Mouse (Mus musculus): ENCODE data around the gene Myo3a. TPM values are rescaled to one million over a fixed set of nuclear protein-coding genes. Genes with fewer than 3 reads are reported as not detected.
A peak's percentile ranks its signal among the peaks of the same experiment; 100 is the strongest.

The Myo3a gene
- polyA plus RNA-seq, 1 experiment from 2014 or later: not detected

- ATAC-seq (ENCODE audit: low read depth) (no peak), DNase-seq (ENCODE audit: low spot score) (no peak)
- Histone ChIP-seq H3K9me3 (ENCODE audit: control insufficient read depth, low read length) (no peaks in the 10 kb centered on the region), H3K4me2 (ENCODE audit: low read depth, low read length) (no peak overlapping the region), H3K27ac (replicated peaks; ENCODE audit: low read depth, low read length) (no peak overlapping the region), H3K4me1 (ENCODE audit: control insufficient read depth, insufficient read depth, low read length) (no peaks in the 10 kb centered on the region), H3K36me3 (ENCODE audit: control insufficient read depth, insufficient read depth, low read length) (no peaks in the 10 kb centered on the region), H3K27me3 (replicated peaks; ENCODE audit: control insufficient read depth, insufficient read depth, low read length) (no peaks in the 10 kb centered on the region), H3K9ac (ENCODE audit: low read depth, low read length) (no peak overlapping the region), H3K4me3 (ENCODE audit: low read depth, low read length) (no peak overlapping the region)
Observed at GRCm38 (mm10) chr2:22590206-22590490, 362.8 kb downstream of the Myo3a start.

DNA sequence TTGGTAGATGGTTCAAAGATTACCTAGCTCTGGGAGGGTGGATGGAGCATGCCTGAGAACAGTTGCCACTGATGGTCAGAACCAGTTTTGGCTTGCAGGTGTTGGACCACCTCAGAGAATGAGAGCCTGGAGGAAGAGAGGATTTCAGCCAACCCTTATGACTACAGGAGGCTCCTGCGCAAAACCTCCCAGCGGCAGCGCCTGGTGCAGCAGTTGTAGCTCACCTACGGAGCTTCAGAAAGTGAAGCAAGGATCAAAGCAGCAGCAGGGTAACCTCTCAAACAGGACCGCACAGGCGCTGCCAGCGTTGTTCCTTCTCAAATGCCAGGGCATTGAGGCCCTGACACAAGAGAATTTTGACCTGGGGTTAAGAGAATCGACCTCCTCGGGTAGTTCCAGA, 390.6 kb downstream of the Myo3a start:
- peaks cover 53% of the 10 kb centered on the region for H3K27me3 ChIP-seq (replicated peaks; ENCODE audit: control insufficient read depth, insufficient read depth, low read length)
- H3K27ac ChIP-seq (replicated peaks; ENCODE audit: low read depth, low read length): no peak overlapping the region
- DNase-seq (ENCODE audit: low spot score) (no peak), ATAC-seq (ENCODE audit: low read depth) (no peak)
- H3K36me3 ChIP-seq (ENCODE audit: control insufficient read depth, insufficient read depth, low read length): no peaks in the 10 kb centered on the region
- H3K4me2 ChIP-seq (ENCODE audit: low read depth, low read length): no peak overlapping the region
- 3% methylated on average over 9 of the region's 9 CpGs for WGBS
- no peak overlapping the region for H3K4me3 ChIP-seq (ENCODE audit: low read depth, low read length)
- H3K4me1 ChIP-seq (ENCODE audit: control insufficient read depth, insufficient read depth, low read length): 0 out of 2 replicates have a peak, but pooled peaks cover 9% of the 10 kb centered on the region
- H3K9me3 ChIP-seq (ENCODE audit: control insufficient read depth, low read length): no peaks in the 10 kb centered on the region
- no peak overlapping the region for H3K9ac ChIP-seq (ENCODE audit: low read depth, low read length)

DNA sequence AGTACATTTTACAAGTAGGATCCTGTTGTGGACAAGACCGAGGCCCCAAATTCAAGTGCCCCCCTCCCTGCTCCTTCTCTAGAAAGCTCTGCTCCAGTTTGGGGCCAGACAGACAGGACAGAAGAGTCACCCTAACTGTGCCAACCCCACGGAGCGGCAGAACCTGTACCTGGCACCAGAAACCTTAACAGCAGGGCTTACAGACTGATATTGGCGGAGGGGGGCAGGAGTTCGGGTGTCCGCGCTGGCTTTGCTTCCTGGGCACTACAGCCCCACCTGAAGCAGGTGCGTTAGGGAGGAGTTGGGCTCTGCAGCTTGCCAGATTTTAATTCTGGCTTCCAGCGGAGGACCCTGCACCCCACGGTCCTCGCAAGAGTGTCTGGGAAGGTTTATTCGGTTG, 392.1 kb downstream of the Myo3a start:
- no peak for DNase-seq (ENCODE audit: low spot score)
- 0 out of 2 replicates have a peak, but pooled peaks cover 9% of the 10 kb centered on the region for H3K4me1 ChIP-seq (ENCODE audit: control insufficient read depth, insufficient read depth, low read length)
- H3K27ac ChIP-seq (replicated peaks; ENCODE audit: low read depth, low read length): no peak overlapping the region
- H3K36me3 ChIP-seq (ENCODE audit: control insufficient read depth, insufficient read depth, low read length): no peaks in the 10 kb centered on the region
- WGBS: under 1% methylated on average over 12 of the region's 12 CpGs
- ATAC-seq (ENCODE audit: low read depth): no peak
- H3K4me2 ChIP-seq (ENCODE audit: low read depth, low read length): no peak overlapping the region
- H3K4me3 ChIP-seq (ENCODE audit: low read depth, low read length): no peak overlapping the region
- no peak overlapping the region for H3K9ac ChIP-seq (ENCODE audit: low read depth, low read length)
- H3K9me3 ChIP-seq (ENCODE audit: control insufficient read depth, low read length): no peaks in the 10 kb centered on the region
- H3K27me3 ChIP-seq (replicated peaks; ENCODE audit: control insufficient read depth, insufficient read depth, low read length): peaks cover 68% of the 10 kb centered on the region

- no peaks in the 10 kb centered on the region for H3K36me3 ChIP-seq (ENCODE audit: control insufficient read depth, insufficient read depth, low read length)
- H3K9ac ChIP-seq (ENCODE audit: low read depth, low read length): no peak overlapping the region
- WGBS: under 1% methylated on average over 6 of the region's 6 CpGs
- ATAC-seq (ENCODE audit: low read depth): 0 out of 2 replicates have a peak, but pooled peaks have one; percentile 16
- H3K4me3 ChIP-seq (ENCODE audit: low read depth, low read length): no peak overlapping the region
- H3K4me2 ChIP-seq (ENCODE audit: low read depth, low read length): no peak overlapping the region
- H3K27ac ChIP-seq (replicated peaks; ENCODE audit: low read depth, low read length): no peak overlapping the region
- no peaks in the 10 kb centered on the region for H3K9me3 ChIP-seq (ENCODE audit: control insufficient read depth, low read length)
- DNase-seq (ENCODE audit: low spot score): peak; percentile 53
- peaks cover 74% of the 10 kb centered on the region for H3K27me3 ChIP-seq (replicated peaks; ENCODE audit: control insufficient read depth, insufficient read depth, low read length)
- 0 out of 2 replicates have a peak, but pooled peaks cover 9% of the 10 kb centered on the region for H3K4me1 ChIP-seq (ENCODE audit: control insufficient read depth, insufficient read depth, low read length)
Observed at GRCm38 (mm10) chr2:22620030-22620429, 392.7 kb downstream of the Myo3a start.

DNA sequence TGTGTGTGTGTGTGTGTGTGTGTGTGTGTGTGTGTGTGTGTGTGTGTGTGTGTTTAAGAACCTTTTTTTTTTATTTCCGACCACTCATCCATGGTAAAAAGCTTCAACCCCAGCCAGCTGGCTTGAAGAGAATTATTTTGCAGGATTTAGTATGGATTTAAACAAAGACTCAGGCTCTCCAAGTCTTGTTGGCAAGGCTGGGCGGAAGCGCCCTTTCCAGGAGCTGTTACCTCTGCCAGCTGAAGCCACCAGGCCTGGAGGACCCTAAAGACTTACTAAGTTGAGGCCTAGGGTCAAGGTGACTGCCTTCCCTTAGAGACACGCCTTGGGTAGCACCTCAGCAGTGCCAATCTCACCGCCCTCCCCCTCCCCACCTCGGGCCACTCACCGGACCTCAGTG, 393.2 kb downstream of the Myo3a start:
- ATAC-seq (ENCODE audit: low read depth): no peak
- no peak overlapping the region for H3K4me3 ChIP-seq (ENCODE audit: low read depth, low read length)
- no peak for DNase-seq (ENCODE audit: low spot score)
- no peaks in the 10 kb centered on the region for H3K9me3 ChIP-seq (ENCODE audit: control insufficient read depth, low read length)
- no peak overlapping the region for H3K27ac ChIP-seq (replicated peaks; ENCODE audit: low read depth, low read length)
- H3K9ac ChIP-seq (ENCODE audit: low read depth, low read length): no peak overlapping the region
- 0 out of 2 replicates have a peak, but pooled peaks cover 9% of the 10 kb centered on the region for H3K4me1 ChIP-seq (ENCODE audit: control insufficient read depth, insufficient read depth, low read length)
- H3K36me3 ChIP-seq (ENCODE audit: control insufficient read depth, insufficient read depth, low read length): no peaks in the 10 kb centered on the region
- H3K4me2 ChIP-seq (ENCODE audit: low read depth, low read length): no peak overlapping the region
- WGBS: 4% methylated on average over 7 of the region's 7 CpGs
- H3K27me3 ChIP-seq (replicated peaks; ENCODE audit: control insufficient read depth, insufficient read depth, low read length): peaks cover 79% of the 10 kb centered on the region

GRCm38 (mm10) chr2:22620978-22621827, 393.9 kb downstream of the Myo3a start:
- DNase-seq (ENCODE audit: low spot score): no peak
- H3K4me3 ChIP-seq (ENCODE audit: low read depth, low read length): peak overlapping the region; percentile 40; the same call in 1 of the 2 replicates
- H3K36me3 ChIP-seq (ENCODE audit: control insufficient read depth, insufficient read depth, low read length): no peaks in the 10 kb centered on the region
- ATAC-seq (ENCODE audit: low read depth): 0 out of 2 replicates have a peak, but pooled peaks have one; percentile 1
- no peaks in the 10 kb centered on the region for H3K9me3 ChIP-seq (ENCODE audit: control insufficient read depth, low read length)
- H3K9ac ChIP-seq (ENCODE audit: low read depth, low read length): no peak overlapping the region
- peak overlapping the region; percentile 64 for H3K4me2 ChIP-seq (ENCODE audit: low read depth, low read length)
- no peak overlapping the region for H3K27ac ChIP-seq (replicated peaks; ENCODE audit: low read depth, low read length)
- 3% methylated on average over 20 of the region's 20 CpGs for WGBS
- H3K4me1 ChIP-seq (ENCODE audit: control insufficient read depth, insufficient read depth, low read length): 0 out of 2 replicates have a peak, but pooled peaks cover 9% of the 10 kb centered on the region
- peaks cover 85% of the 10 kb centered on the region for H3K27me3 ChIP-seq (replicated peaks; ENCODE audit: control insufficient read depth, insufficient read depth, low read length)

GRCm38 (mm10) chr2:22621828-22622731, 394.8 kb downstream of the Myo3a start, which contains the start of gene Gad2:
TSS of gene Gad2 (plus strand) at chr2:22622205.
- ATAC-seq (ENCODE audit: low read depth) (peak; percentile 60), DNase-seq (ENCODE audit: low spot score) (peak; percentile 50)
- 0 out of 2 replicates have a peak, but pooled peaks cover 9% of the 10 kb centered on the region for H3K4me1 ChIP-seq (ENCODE audit: control insufficient read depth, insufficient read depth, low read length)
- no peak within 1 kb of the TSS for H3K27ac ChIP-seq (replicated peaks; ENCODE audit: low read depth, low read length)
- peak within 1 kb of the TSS; percentile 19 for H3K9ac ChIP-seq (ENCODE audit: low read depth, low read length)
- no peaks in the 10 kb centered on the region for H3K36me3 ChIP-seq (ENCODE audit: control insufficient read depth, insufficient read depth, low read length)
- peaks cover 94% of the 10 kb centered on the region for H3K27me3 ChIP-seq (replicated peaks; ENCODE audit: control insufficient read depth, insufficient read depth, low read length)
- peak within 1 kb of the TSS; percentile 40 for H3K4me3 ChIP-seq (ENCODE audit: low read depth, low read length)
- WGBS: under 1% methylated on average over 42 of the region's 55 CpGs
- H3K9me3 ChIP-seq (ENCODE audit: control insufficient read depth, low read length): no peaks in the 10 kb centered on the region
- peak within 1 kb of the TSS; percentile 64 for H3K4me2 ChIP-seq (ENCODE audit: low read depth, low read length)
